Mouse (Mus musculus) kidney, embryonic 14.5 days (tissue): ENCODE measurements around the gene Efcab9. TPM values are rescaled to one million over a fixed set of nuclear protein-coding genes. Genes with fewer than 3 reads are reported as not detected.

Experiments used
- ATAC-seq: fragments of 200-750 bp; cut with Nextera tagmentation; 2 replicates; pipeline ENCODE4 v1.8.0; 2017; ENCODE audit warnings: moderate number of reproducible peaks, mild to moderate bottlenecking, moderate TSS enrichment, moderate library complexity; ENCODE audit not compliant: low FRiP score, low TSS enrichment
- H3K27ac ChIP-seq: fragments of 300-500 bp; sonication (generic); 2 replicates; pipeline ENCODE4 v1.5.1; 2014; ENCODE audit warnings: low read depth, mild to moderate bottlenecking, low read length, moderate library complexity, mixed read lengths
- H3K27me3 ChIP-seq: fragments of 300-500 bp; sonication (generic); 2 replicates; pipeline ENCODE4 v1.6.1; 2014; ENCODE audit warnings: mild to moderate bottlenecking, low read length; ENCODE audit not compliant: control insufficient read depth, insufficient read depth
- H3K36me3 ChIP-seq: fragments of 300-500 bp; sonication (generic); 2 replicates; pipeline ENCODE4 v1.6.1; 2014; ENCODE audit warnings: low read length, mixed read lengths; ENCODE audit not compliant: control insufficient read depth, insufficient read depth
- H3K4me1 ChIP-seq: fragments of 300-500 bp; sonication (generic); 2 replicates; pipeline ENCODE4 v1.6.1; 2014; ENCODE audit warnings: low read length, mixed read lengths; ENCODE audit not compliant: control insufficient read depth, insufficient read depth
- H3K4me2 ChIP-seq: fragments of 300-500 bp; sonication (generic); replicated peaks from 2 replicates; pipeline ENCODE4 v1.6.1; 2014; ENCODE audit warnings: low read depth, mild to moderate bottlenecking, low read length
- H3K4me3 ChIP-seq: fragments of 300-500 bp; sonication (generic); 2 replicates; pipeline ENCODE4 v1.5.1; 2014; ENCODE audit warnings: mild to moderate bottlenecking, low read length
- H3K9ac ChIP-seq: fragments of 300-500 bp; sonication (generic); 2 replicates; pipeline ENCODE4 v1.6.1; 2014; ENCODE audit warnings: low read depth, mild to moderate bottlenecking, low read length, moderate library complexity
- H3K9me3 ChIP-seq: fragments of 300-500 bp; sonication (generic); 2 replicates; pipeline ENCODE4 v1.6.1; 2016; ENCODE audit warnings: low read length; ENCODE audit not compliant: control insufficient read depth
- WGBS: fragments of 180-500 bp; shearing (Covaris S2); extraction: QIAGEN DNeasy Blood & Tissue Kit; methylation state at CpG from one replicate; pipeline ENCODE4 v1.1.7; 2014; 5-methylcytosine and 5-hydroxymethylcytosine counted together
- polyA plus RNA-seq: library from polyadenylated mRNA; unstranded; fragments of >200 nt; fragmentation: Nextera tagmentation; extraction: Ambion mirVana; gene quantifications from 2 replicates; pipeline ENCODE4 v1.2.1, GENCODE M21; 2014

Gene Efcab9
- polyA plus RNA-seq, 1 experiment from 2014 or later, result 0.43 TPM

DNA sequence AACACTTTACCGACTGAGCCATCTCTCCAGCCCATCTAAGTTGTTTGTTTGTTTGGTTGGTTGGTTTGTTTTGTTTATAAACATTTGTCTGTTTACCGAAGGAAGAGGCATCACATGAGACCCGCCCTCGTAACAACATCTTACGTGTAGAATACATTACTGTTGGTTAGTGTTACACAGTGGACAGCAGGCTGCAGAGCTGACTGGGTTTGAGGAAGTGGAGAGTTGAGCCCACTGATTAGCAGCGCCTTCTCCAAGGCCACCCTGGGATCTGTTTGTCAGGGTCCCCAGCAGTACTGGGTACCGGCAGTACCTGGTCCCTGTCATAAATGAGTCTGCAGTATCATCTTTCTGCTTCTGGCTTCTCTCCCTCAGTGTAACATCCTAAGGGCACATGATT, 36.2 kb upstream of the Efcab9 start:
- 0 out of 2 replicates have a peak, but pooled peaks cover 9% of the 10 kb centered on the region for H3K4me1 ChIP-seq
- no peak overlapping the region for H3K4me2 ChIP-seq
- WGBS, result 72% methylated on average over 7 of the region's 7 CpGs
- no peak overlapping the region for H3K27ac ChIP-seq
- no peaks in the 10 kb centered on the region for H3K36me3 ChIP-seq
- H3K4me3 ChIP-seq, result no peak overlapping the region
- H3K9me3 ChIP-seq, result no peaks in the 10 kb centered on the region
- H3K9ac ChIP-seq, result no peak overlapping the region
- no peaks in the 10 kb centered on the region for H3K27me3 ChIP-seq
- ATAC-seq, result no peak

DNA sequence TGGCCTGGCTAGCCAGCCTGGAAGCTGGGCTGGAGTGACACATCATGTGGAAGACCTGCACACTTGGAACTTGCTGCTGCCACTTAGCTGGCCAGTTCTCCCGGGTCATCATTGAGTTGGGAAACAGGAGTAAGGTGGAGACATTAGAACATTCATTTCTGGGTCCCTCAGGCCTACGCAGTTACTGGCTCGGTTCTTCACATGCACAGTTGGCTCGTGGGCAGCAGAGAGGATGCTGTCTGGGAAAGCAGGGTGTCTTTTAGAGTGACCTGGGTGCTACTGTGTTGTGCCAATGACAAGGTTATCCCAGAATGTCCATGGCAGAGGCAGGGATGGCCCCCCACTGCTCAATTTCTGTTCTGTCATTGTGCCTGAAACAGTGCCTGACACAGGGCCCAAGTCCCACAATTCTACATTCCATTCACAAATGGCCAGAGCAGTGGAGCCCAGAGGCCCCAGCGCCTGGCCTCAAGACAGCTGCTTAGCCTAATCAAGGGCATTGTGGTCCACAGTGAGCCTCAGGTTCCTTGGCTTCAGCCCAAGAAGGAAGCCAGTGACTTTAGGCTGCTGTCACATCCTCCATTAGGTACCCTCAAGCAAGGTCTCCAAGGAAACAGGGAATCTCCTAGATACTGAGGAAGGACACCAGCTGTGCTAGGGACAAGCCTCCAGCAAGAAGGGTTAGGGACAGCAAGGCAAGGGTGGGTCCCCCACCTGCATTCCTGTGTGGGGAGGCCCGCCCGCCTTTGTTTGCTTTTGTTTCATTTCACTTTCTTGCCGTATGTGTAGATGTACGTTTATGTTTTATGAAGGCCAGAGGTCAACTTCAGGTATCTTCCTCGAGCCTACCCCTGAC, 35.3 kb upstream of the Efcab9 start:
- Histone ChIP-seq H3K4me3 (no peak overlapping the region), H3K4me2 (no peak overlapping the region), H3K4me1 (0 out of 2 replicates have a peak, but pooled peaks cover 9% of the 10 kb centered on the region), H3K27ac (no peak overlapping the region), H3K27me3 (no peaks in the 10 kb centered on the region), H3K9me3 (no peaks in the 10 kb centered on the region), H3K36me3 (no peaks in the 10 kb centered on the region), H3K9ac (no peak overlapping the region)
- no peak for ATAC-seq
- WGBS, result 87% methylated on average over 10 of the region's 10 CpGs

- H3K27me3 ChIP-seq, result no peaks in the 10 kb centered on the region
- no peak overlapping the region for H3K27ac ChIP-seq
- no peak overlapping the region for H3K9ac ChIP-seq
- no peaks in the 10 kb centered on the region for H3K9me3 ChIP-seq
- H3K4me2 ChIP-seq, result no peak overlapping the region
- H3K4me3 ChIP-seq, result no peak overlapping the region
- 0 out of 2 replicates have a peak, but pooled peaks cover 16% of the 10 kb centered on the region for H3K4me1 ChIP-seq
- no peak for ATAC-seq
- H3K36me3 ChIP-seq, result no peaks in the 10 kb centered on the region
- 76% methylated on average over 6 of the region's 6 CpGs for WGBS
These were observed 34.3 kb upstream of the Efcab9 start for GRCm38 (mm10) chr11:32566184-32566583.

GRCm38 (mm10) chr11:32565088-32565487, 33.2 kb upstream of the Efcab9 start:
- Histone ChIP-seq H3K9me3 (no peaks in the 10 kb centered on the region), H3K9ac (no peak overlapping the region), H3K27me3 (no peaks in the 10 kb centered on the region), H3K4me1 (0 out of 2 replicates have a peak, but pooled peaks cover 16% of the 10 kb centered on the region), H3K4me3 (no peak overlapping the region), H3K36me3 (no peaks in the 10 kb centered on the region), H3K4me2 (no peak overlapping the region), H3K27ac (no peak overlapping the region)
- 43% methylated on average over 8 of the region's 8 CpGs for WGBS
- no peak for ATAC-seq

GRCm38 (mm10) chr11:32564629-32565028, 32.7 kb upstream of the Efcab9 start:
- no peaks in the 10 kb centered on the region for H3K27me3 ChIP-seq
- no peak overlapping the region for H3K27ac ChIP-seq
- H3K9me3 ChIP-seq, result no peaks in the 10 kb centered on the region
- 0 out of 2 replicates have a peak, but pooled peaks cover 16% of the 10 kb centered on the region for H3K4me1 ChIP-seq
- no peak for ATAC-seq
- 43% methylated on average over 4 of the region's 4 CpGs for WGBS
- H3K36me3 ChIP-seq, result no peaks in the 10 kb centered on the region
- no peak overlapping the region for H3K9ac ChIP-seq
- no peak overlapping the region for H3K4me3 ChIP-seq
- no peak overlapping the region for H3K4me2 ChIP-seq

DNA sequence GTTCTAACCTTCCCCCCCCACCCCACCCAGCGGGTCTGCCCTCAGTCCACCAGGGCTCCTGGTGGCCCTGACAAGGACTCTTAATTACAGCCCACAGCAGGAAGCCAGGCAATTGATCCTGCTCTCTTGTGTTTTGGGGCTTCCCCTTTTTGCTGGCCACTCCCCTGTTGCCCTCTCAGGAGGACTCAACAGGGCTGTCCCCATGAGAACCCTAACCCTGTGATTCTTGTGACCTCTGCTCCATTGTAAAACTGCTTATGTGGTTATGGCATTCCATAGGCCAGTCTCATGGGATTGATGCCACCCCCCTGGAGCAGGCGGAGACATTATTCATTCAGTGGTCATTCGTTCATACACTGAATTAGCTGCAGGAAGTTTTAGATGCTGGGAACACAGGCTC, 31.8 kb upstream of the Efcab9 start:
- H3K9me3 ChIP-seq, result no peaks in the 10 kb centered on the region
- no peak overlapping the region for H3K4me2 ChIP-seq
- H3K27ac ChIP-seq, result no peak overlapping the region
- no peak overlapping the region for H3K4me3 ChIP-seq
- no peaks in the 10 kb centered on the region for H3K36me3 ChIP-seq
- ATAC-seq, result no peak
- H3K9ac ChIP-seq, result no peak overlapping the region
- no peaks in the 10 kb centered on the region for H3K27me3 ChIP-seq
- WGBS, result 48% methylated on average over 3 of the region's 3 CpGs
- 0 out of 2 replicates have a peak, but pooled peaks cover 16% of the 10 kb centered on the region for H3K4me1 ChIP-seq

DNA sequence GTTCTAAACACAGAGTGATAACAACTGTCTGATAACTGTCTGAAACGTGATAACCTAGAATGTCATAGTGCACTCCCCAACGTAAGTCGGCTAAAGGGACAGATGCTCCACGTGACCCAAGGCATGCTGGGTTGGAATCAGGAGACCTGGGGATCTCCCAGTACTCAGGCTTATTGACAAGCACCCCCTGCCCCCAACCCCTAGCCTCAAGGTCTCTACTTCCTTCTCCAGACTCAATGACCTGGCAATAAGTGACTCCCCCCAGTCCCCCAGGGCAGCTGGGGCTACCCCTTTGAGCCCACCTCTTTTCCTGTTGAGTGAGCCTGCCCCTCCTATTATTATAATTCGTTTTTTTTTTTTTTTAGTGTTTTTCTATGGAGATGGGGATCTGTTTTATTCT, 30.8 kb upstream of the Efcab9 start:
- Histone ChIP-seq H3K9me3 (no peaks in the 10 kb centered on the region), H3K27me3 (no peaks in the 10 kb centered on the region), H3K36me3 (no peaks in the 10 kb centered on the region), H3K4me1 (0 out of 2 replicates have a peak, but pooled peaks cover 16% of the 10 kb centered on the region), H3K27ac (no peak overlapping the region), H3K9ac (no peak overlapping the region), H3K4me2 (no peak overlapping the region), H3K4me3 (no peak overlapping the region)
- no peak for ATAC-seq
- WGBS, result 69% methylated on average over 5 of the region's 5 CpGs

DNA sequence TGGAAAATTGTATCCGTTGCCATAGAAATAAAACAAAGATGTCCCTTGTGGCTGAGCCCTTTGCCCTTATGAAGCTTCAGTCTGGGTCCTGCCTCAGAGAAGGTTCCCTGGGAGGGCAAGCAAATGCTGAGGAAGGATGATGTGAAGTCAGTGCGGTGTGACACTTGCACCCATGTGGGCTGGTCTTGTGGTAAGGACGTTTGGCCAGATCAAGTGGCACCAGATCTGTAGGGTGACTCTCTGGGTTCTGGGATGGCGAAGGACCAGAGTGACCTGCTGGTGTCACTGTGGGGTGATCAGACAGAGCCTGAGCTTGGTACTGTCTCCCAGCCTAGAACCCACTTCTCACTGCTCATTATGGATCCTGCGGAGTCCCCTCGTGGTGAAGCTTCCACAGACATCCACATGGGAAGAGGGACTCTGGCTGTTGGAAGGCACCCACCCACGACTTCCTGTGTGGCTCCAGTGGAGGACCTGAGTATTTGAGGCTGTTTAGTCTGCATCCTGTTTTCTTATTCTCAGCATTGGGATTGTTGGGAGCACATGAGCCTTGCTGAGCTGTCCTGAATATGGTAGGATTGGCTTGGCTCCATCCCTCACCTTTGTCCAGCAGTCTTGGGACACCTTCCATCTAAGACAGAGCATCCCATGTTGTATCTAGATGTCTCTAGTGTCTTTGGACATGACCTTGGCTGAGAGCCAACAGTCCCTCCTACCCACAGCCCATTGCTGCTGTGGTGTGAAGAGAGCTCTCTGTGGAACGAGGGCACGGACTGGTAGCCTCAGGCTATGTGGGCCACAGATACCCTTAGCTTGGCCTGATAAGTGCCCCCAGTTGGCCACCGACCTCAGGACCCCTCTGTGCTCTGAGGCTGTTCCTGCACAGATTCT, 29.8 kb upstream of the Efcab9 start:
- H3K27ac ChIP-seq, result no peak overlapping the region
- no peak overlapping the region for H3K4me2 ChIP-seq
- no peaks in the 10 kb centered on the region for H3K9me3 ChIP-seq
- ATAC-seq, result no peak
- no peak overlapping the region for H3K9ac ChIP-seq
- no peak overlapping the region for H3K4me3 ChIP-seq
- 0 out of 2 replicates have a peak, but pooled peaks cover 16% of the 10 kb centered on the region for H3K4me1 ChIP-seq
- no peaks in the 10 kb centered on the region for H3K36me3 ChIP-seq
- H3K27me3 ChIP-seq, result no peaks in the 10 kb centered on the region
- 78% methylated on average over 10 of the region's 10 CpGs for WGBS
